Mouse (Mus musculus) hindbrain, embryonic 16.5 days (tissue): ENCODE measurements around the gene Fam192a. TPM values are rescaled to one million over a fixed set of nuclear protein-coding genes. Genes with fewer than 3 reads are reported as not detected.

ENCODE experiments used
- ATAC-seq: fragments of 200-750 bp; cut with Nextera tagmentation; 2 replicates; pipeline ENCODE4 v1.8.0; 2017; ENCODE audit warnings: moderate TSS enrichment, moderate library complexity
- H3K27ac ChIP-seq: fragments of 300-500 bp; sonication (generic); 2 replicates; pipeline ENCODE4 v1.5.1; 2014; ENCODE audit warnings: low read depth, mild to moderate bottlenecking, control low read depth, low read length, moderate library complexity
- H3K27me3 ChIP-seq: fragments of 300-500 bp; sonication (generic); replicated peaks from 2 replicates; pipeline ENCODE4 v1.6.1; 2014; ENCODE audit warnings: low read length; ENCODE audit not compliant: control insufficient read depth, insufficient read depth
- H3K36me3 ChIP-seq: fragments of 300-500 bp; sonication (generic); 2 replicates; pipeline ENCODE4 v1.6.1; 2014; ENCODE audit warnings: mild to moderate bottlenecking, low read length, moderate library complexity, mixed read lengths; ENCODE audit not compliant: control insufficient read depth, insufficient read depth
- H3K4me1 ChIP-seq: fragments of 300-500 bp; sonication (generic); 2 replicates; pipeline ENCODE4 v1.6.1; 2014; ENCODE audit warnings: low read depth, low read length; ENCODE audit not compliant: control insufficient read depth, insufficient read depth
- H3K4me2 ChIP-seq: fragments of 300-500 bp; sonication (generic); 2 replicates; pipeline ENCODE4 v1.6.1; 2014; ENCODE audit warnings: mild to moderate bottlenecking, low read length, control low read depth, moderate library complexity
- H3K4me3 ChIP-seq: fragments of 300-500 bp; sonication (generic); 2 replicates; pipeline ENCODE4 v1.5.1; 2014; ENCODE audit warnings: mild to moderate bottlenecking, low read length, control low read depth, moderate library complexity
- H3K9ac ChIP-seq: fragments of 300-500 bp; sonication (generic); 2 replicates; pipeline ENCODE4 v1.6.1; 2014; ENCODE audit warnings: low read depth, mild to moderate bottlenecking, control low read depth, low read length, moderate library complexity
- H3K9me3 ChIP-seq: fragments of 300-500 bp; sonication (generic); 2 replicates; pipeline ENCODE4 v1.6.1; 2014; ENCODE audit warnings: mild to moderate bottlenecking, low read length, moderate library complexity; ENCODE audit not compliant: control insufficient read depth
- WGBS: fragments of 180-500 bp; shearing (Covaris S2); extraction: QIAGEN DNeasy Blood & Tissue Kit; methylation state at CpG from one replicate; pipeline ENCODE4 v1.1.7; 2014; 5-methylcytosine and 5-hydroxymethylcytosine counted together
- polyA plus RNA-seq: library from polyadenylated mRNA; unstranded; fragments of >200 nt; fragmentation: Nextera tagmentation; extraction: Ambion mirVana; gene quantifications from 2 replicates; pipeline ENCODE4 v1.2.1, GENCODE M21; 2015

Fam192a gene
- polyA plus RNA-seq, 1 experiment from 2014 or later = 67.9 TPM

DNA sequence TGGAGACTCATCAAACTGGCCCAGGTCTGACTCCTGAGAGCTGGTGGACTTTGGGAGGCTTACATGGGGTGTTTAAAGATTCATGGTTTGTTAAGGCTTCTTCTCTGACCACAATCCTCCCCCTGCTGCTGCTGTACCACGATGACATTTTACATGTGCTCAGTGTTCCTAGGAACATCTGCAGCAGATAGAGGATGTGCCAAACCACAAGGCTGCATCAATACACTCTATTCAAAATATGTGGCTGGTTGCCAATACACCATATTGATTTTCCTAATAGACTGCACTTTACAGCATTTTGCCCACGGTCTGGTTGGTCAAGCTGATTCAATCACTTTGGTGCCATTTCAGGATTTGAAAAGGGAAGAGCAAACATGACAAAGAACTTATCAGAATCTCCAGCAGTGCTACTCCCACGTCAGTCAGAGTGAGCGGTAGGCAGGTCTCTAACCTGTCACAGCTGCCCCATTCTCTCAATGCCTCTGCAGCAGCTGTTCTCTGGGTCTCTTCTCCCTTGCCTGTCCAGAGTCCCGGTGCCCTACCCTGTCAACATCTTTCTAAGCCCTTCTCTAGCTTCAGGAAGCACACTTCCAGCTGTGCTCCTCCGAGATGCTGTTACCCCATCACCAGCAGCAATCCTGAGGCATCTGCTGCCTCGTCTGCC, 19.8 kb downstream of the Fam192a start:
- no peak overlapping the region for H3K4me2 ChIP-seq
- no peak overlapping the region for H3K27ac ChIP-seq
- H3K36me3 ChIP-seq = peaks cover 14% of the 10 kb centered on the region
- no peaks in the 10 kb centered on the region for H3K27me3 ChIP-seq
- H3K9ac ChIP-seq = no peak overlapping the region
- WGBS = 58% methylated on average over 7 of the region's 7 CpGs
- H3K4me1 ChIP-seq = peaks cover 2% of the 10 kb centered on the region
- H3K4me3 ChIP-seq = no peak overlapping the region
- ATAC-seq = no peak
- H3K9me3 ChIP-seq = no peaks in the 10 kb centered on the region

DNA sequence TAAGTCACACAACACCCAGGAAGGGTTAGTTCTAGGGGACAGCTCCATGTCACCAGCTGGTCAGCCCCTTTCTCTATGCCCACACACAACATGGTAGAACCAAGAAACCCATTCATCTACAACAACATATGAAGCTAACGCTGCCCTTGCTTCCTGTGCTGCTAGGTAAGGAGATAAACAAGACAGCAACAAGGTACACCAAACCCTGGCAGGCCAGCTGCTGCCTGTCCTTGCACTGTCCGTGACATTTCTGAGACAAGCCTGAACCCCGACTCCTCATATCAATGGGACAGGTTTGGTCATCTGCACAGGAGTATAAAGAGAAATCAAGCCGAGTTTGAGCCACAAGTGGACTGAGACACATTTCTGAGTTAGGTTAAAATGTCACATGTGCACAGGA, 26.6 kb downstream of the Fam192a start:
- Histone ChIP-seq H3K36me3 (peaks cover 22% of the 10 kb centered on the region), H3K4me3 (no peak overlapping the region), H3K27me3 (no peaks in the 10 kb centered on the region), H3K4me1 (no peaks in the 10 kb centered on the region; the same call in 1 of the 2 replicates), H3K27ac (no peak overlapping the region), H3K4me2 (no peak overlapping the region), H3K9ac (no peak overlapping the region), H3K9me3 (no peaks in the 10 kb centered on the region)
- no peak for ATAC-seq
- 94% methylated on average over 4 of the region's 4 CpGs for WGBS

DNA sequence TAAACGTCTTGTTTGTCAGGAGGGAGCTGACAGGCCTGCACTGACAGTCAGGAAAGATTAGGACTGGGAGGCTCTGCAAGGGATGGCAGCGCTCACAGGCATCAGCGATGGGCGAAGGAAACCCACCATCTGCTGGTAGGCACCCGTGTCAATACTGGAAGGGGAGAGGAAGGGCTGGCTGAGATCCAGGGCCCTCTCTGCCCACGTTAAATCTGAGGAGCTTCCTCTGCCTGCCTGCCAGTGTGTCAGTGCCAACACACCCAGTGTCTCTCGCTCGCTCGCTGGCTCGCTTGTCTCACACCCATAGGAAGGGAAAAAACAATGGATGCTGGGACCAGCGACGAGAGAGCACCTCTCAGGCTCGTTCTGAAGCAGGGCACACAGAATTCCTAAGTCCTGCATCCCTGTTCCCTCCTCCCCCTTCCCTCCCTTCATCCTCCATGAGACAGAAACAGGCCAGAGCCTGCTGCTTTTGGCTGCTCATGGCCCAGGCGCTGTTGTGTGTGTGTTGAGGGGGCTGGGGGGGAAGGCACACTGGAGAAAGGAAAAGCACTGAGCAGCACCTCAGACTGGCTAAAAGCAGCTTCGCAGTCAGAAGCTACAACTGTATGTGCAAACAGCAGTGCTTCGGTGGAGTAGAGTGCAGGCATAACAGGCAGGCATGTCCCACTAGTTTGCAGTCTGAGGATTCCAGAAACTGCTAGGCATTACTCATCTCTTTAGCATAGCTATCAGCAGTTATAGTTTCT, 27.5 kb downstream of the Fam192a start:
- Histone ChIP-seq H3K9ac (no peak overlapping the region), H3K9me3 (no peaks in the 10 kb centered on the region), H3K27me3 (no peaks in the 10 kb centered on the region), H3K27ac (peak overlapping the region; percentile 70), H3K36me3 (peaks cover 20% of the 10 kb centered on the region), H3K4me3 (no peak overlapping the region), H3K4me1 (no peaks in the 10 kb centered on the region; the same call in 1 of the 2 replicates), H3K4me2 (no peak overlapping the region)
- ATAC-seq = peak; percentile 88
- WGBS = 66% methylated on average over 16 of the region's 16 CpGs

DNA sequence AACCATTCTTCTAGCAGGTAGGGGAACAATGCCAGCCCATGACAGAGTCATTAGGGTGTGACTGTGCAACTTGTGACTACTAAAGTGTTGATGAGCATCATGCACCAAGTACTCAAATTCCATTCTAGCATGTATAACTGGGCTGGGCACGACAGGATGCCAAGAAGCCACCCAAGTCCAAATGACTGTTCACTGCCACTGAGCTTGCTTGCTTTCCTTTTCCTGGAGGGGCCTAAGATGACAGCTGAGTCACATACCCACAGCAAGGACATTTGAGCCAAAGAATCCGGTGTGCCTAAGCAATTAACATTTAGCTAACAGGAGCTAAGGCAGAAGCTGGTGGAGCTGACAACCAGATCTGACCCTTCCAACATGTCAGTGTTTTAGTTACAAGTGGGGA, 29.9 kb downstream of the Fam192a start:
- H3K36me3 ChIP-seq = peaks cover 12% of the 10 kb centered on the region
- 82% methylated on average over 2 of the region's 2 CpGs for WGBS
- peaks cover 13% of the 10 kb centered on the region for H3K4me1 ChIP-seq
- no peaks in the 10 kb centered on the region for H3K27me3 ChIP-seq
- H3K9me3 ChIP-seq = no peaks in the 10 kb centered on the region
- H3K4me2 ChIP-seq = no peak overlapping the region
- no peak for ATAC-seq
- no peak overlapping the region for H3K27ac ChIP-seq
- H3K9ac ChIP-seq = no peak overlapping the region
- no peak overlapping the region for H3K4me3 ChIP-seq

DNA sequence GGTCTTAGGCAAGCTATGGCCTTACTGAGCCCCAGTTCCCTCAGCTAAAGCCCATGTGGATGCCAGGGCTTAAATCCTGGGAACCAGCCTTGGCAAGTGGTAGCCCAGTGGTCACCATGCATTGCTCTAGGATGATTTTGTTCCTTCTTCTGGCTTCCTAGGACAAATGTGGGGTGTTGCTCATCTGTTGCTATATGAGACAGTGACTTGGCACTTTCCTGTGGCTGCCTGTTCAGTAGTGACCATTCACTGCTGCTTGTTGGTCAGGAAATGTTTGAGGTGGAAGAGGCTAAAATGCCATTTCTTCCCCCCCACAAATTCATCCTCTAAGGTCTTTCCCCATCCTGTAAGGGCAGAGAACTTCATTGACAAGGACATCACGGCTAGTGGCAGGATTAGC, 32.4 kb downstream of the Fam192a start:
- Histone ChIP-seq H3K27ac (no peak overlapping the region), H3K4me2 (no peak overlapping the region), H3K27me3 (no peaks in the 10 kb centered on the region), H3K36me3 (no peaks in the 10 kb centered on the region), H3K4me1 (peaks cover 28% of the 10 kb centered on the region), H3K4me3 (no peak overlapping the region), H3K9me3 (no peaks in the 10 kb centered on the region), H3K9ac (no peak overlapping the region)
- no peak for ATAC-seq
- 69% methylated on average over 1 of the region's 1 CpGs for WGBS

DNA sequence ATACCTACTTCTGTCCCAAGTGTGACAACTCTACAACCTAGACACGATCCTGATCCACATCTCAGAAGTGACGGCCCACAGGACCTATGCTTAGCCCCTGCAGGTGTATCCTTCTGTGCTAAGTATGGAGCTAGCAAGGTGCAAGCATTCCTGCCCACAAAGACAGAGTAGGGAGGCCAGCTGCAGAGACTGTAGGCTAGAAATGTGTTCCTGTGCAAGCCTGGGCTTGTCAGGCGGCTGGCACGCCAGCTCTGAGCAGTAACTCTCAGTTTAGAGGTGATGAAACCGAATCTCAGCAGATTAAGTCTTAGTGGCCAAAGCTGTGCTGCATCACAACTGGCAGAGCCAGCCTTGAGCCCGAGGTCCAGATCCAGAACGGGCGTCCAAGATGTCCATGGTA, 33.7 kb downstream of the Fam192a start:
- no peaks in the 10 kb centered on the region for H3K36me3 ChIP-seq
- H3K4me1 ChIP-seq = peaks cover 28% of the 10 kb centered on the region
- no peak overlapping the region for H3K4me3 ChIP-seq
- no peak overlapping the region for H3K9ac ChIP-seq
- ATAC-seq = no peak
- 90% methylated on average over 8 of the region's 8 CpGs for WGBS
- no peaks in the 10 kb centered on the region for H3K27me3 ChIP-seq
- H3K4me2 ChIP-seq = no peak overlapping the region
- no peaks in the 10 kb centered on the region for H3K9me3 ChIP-seq
- no peak overlapping the region for H3K27ac ChIP-seq

DNA sequence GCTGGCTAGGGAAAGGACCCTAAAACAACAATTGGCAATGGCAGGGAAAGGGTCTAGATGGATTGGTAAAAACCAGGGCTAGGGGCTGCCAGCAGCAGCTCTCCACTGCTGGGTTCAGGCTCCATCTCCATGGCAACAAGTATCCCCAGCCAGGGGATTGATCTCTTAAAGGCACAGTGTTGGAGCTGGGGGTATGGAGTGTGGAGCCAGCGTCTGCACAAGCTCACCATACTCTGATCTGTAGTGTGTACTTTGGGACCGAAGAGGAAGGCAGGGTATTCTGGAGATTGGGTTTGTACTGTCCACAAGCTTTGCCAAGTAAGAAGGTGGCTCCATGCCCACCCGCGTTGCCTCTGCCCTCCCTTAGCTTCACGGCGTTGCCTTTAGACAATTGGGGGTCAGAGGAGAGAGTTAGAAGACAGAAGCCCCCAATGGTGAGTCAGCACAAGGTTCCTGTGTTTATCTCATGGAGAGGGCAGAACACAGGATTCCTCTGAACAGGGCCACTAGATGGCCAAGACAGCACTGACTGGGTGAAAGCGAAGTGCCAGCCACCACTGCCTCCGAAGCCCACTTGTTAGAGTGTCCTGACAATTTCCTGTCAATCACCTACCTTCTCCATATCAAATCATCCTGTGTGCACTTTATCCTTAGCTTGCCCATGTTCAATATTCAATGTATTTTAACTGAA, 34.5 kb downstream of the Fam192a start:
- Histone ChIP-seq H3K27ac (peak overlapping the region; percentile 67), H3K9ac (no peak overlapping the region), H3K4me3 (no peak overlapping the region), H3K4me1 (peaks cover 28% of the 10 kb centered on the region), H3K4me2 (peak overlapping the region; percentile 35; the same call in 1 of the 2 replicates), H3K27me3 (no peaks in the 10 kb centered on the region), H3K9me3 (no peaks in the 10 kb centered on the region), H3K36me3 (no peaks in the 10 kb centered on the region)
- 34% methylated on average over 8 of the region's 8 CpGs for WGBS
- ATAC-seq = peak; percentile 95

DNA sequence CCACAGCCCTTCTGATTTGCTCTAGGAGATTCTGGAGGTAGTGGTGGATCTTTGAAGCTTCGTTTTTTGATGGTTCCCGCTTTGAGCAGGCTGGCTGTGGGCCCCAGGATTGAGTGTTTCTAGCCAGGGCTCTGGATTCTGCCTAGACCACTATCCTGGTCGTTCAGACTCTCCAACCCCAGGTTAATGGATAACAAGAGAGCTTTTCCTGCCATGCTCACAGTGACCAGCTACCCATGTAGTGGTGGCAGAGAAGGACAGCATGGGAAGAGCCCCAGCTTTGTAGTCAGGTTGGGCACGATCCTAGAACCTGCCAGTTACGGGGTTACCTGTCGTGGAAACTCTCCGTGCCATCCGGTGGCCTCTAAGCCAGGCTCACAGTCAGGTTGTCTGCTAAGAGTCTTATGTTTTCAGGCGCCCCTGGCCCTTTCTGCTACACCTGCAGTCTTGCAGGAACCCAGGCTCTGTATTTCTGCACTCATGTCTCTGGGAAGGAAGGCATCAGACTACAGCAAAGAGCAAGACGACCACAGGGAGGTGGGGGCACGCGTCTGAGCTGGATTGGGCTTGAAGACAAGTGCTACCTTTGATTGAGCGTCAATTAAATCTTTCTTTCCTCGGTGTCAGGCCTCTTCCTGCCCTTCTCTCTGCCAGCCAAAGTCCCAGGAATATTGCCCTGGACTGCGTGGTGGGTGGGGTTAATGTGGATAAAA, 35.2 kb downstream of the Fam192a start:
- ATAC-seq = peak; percentile 46
- peak overlapping the region; percentile 67 for H3K27ac ChIP-seq
- no peaks in the 10 kb centered on the region for H3K27me3 ChIP-seq
- WGBS = 43% methylated on average over 15 of the region's 15 CpGs
- peaks cover 29% of the 10 kb centered on the region for H3K4me1 ChIP-seq
- no peak overlapping the region for H3K4me3 ChIP-seq
- H3K4me2 ChIP-seq = peak overlapping the region; percentile 35; the same call in 1 of the 2 replicates
- H3K9ac ChIP-seq = peak overlapping the region; percentile 10; the same call in 1 of the 2 replicates
- H3K36me3 ChIP-seq = no peaks in the 10 kb centered on the region
- no peaks in the 10 kb centered on the region for H3K9me3 ChIP-seq
